Mouse (Mus musculus): ENCODE measurements around the gene Aldh16a1.
"Not testable (repeated sequence)": the region's sequence is repeated elsewhere in the genome, so short reads cannot be mapped to it uniquely, and the experiment has no call there.

Gene Aldh16a1

GRCm38 (mm10) chr7:45134544-45135026 is 19.8 kb downstream of the Aldh16a1 start:
- no peak for DNase-seq (ENCODE audit: low spot score in 2 of 2)

- DNase-seq (ENCODE audit: low spot score in 2 of 2), result no peak
Measured at GRCm38 (mm10) chr7:45133446-45134159, 20.8 kb downstream of the Aldh16a1 start.

- no peak for DNase-seq (ENCODE audit: low spot score in 2 of 2)
Measured at GRCm38 (mm10) chr7:45131850-45132249, 22.5 kb downstream of the Aldh16a1 start.

- no peak for DNase-seq (ENCODE audit: low spot score in 2 of 2)
Measured at GRCm38 (mm10) chr7:45129776-45130512, 24.4 kb downstream of the Aldh16a1 start.

- no peak for DNase-seq (ENCODE audit: low spot score in 2 of 2)
Measured at GRCm38 (mm10) chr7:45129318-45129717, 25.1 kb downstream of the Aldh16a1 start.

GRCm38 (mm10) chr7:45128624-45129246 is 25.6 kb downstream of the Aldh16a1 start, which contains the start of gene Rpl13a:
Gene Rpl13a, minus strand, starts transcription at chr7:45128761.
- DNase-seq (ENCODE audit: low spot score in 2 of 2), result peak; percentile 97 to 99

GRCm38 (mm10) chr7:45127700-45128224 is 26.6 kb downstream of the Aldh16a1 start:
- DNase-seq (ENCODE audit: low spot score in 2 of 2), result no peak

GRCm38 (mm10) chr7:45126844-45127699 is 27.3 kb downstream of the Aldh16a1 start:
- no peak for DNase-seq (ENCODE audit: low spot score in 2 of 2)

- no peak for DNase-seq (ENCODE audit: low spot score in 2 of 2)
Measured at GRCm38 (mm10) chr7:45126147-45126843, 28.1 kb downstream of the Aldh16a1 start.

GRCm38 (mm10) chr7:45125649-45126048 is 28.7 kb downstream of the Aldh16a1 start:
- DNase-seq (ENCODE audit: low spot score in 2 of 2), result not testable (repeated sequence)

- DNase-seq (ENCODE audit: low spot score in 2 of 2), result no peak
Measured at GRCm38 (mm10) chr7:45125144-45125600, 29.2 kb downstream of the Aldh16a1 start.

GRCm38 (mm10) chr7:45124224-45125143 is 29.9 kb downstream of the Aldh16a1 start, which contains the start of gene Rps11:
Gene Rps11, minus strand, starts transcription at chr7:45124439.
- DNase-seq (ENCODE audit: low spot score in 2 of 2), result peak; percentile 98 to 99

GRCm38 (mm10) chr7:45123186-45123570 is 31.2 kb downstream of the Aldh16a1 start:
- DNase-seq (ENCODE audit: low spot score in 2 of 2), result no peak

GRCm38 (mm10) chr7:45122561-45123185 is 31.7 kb downstream of the Aldh16a1 start:
- no peak for DNase-seq (ENCODE audit: low spot score in 2 of 2)

GRCm38 (mm10) chr7:45121966-45122365 is 32.4 kb downstream of the Aldh16a1 start:
- DNase-seq (ENCODE audit: low spot score in 2 of 2), result no peak

GRCm38 (mm10) chr7:45121404-45121803 is 33.0 kb downstream of the Aldh16a1 start:
- DNase-seq (ENCODE audit: low spot score in 2 of 2), result no peak

GRCm38 (mm10) chr7:45119780-45120709 is 34.3 kb downstream of the Aldh16a1 start:
- DNase-seq (ENCODE audit: low spot score in 2 of 2), result no peak

GRCm38 (mm10) chr7:45118336-45118735 is 36.0 kb downstream of the Aldh16a1 start:
- no peak for DNase-seq (ENCODE audit: low spot score in 2 of 2)

Measured in urinary bladder, postnatal 4 days (tissue).